Mouse (Mus musculus) layer of hippocampus, adult 9-10 months (tissue): ENCODE results near the gene Tbl1x.

Experiments
- DNase-seq: peaks from one replicate; pipeline ENCODE4 v3.0.0; 2022; ENCODE audit warnings: low spot score

The Tbl1x gene

GRCm38 (mm10) chrX:77544550-77544949 lies 33.7 kb downstream of the Tbl1x start:
- no peak for DNase-seq

- no peak for DNase-seq
These were observed 34.7 kb downstream of the Tbl1x start for GRCm38 (mm10) chrX:77545362-77546078.

- no peak for DNase-seq
These were observed 35.6 kb downstream of the Tbl1x start for GRCm38 (mm10) chrX:77546448-77546847.

GRCm38 (mm10) chrX:77548951-77549350 lies 38.1 kb downstream of the Tbl1x start:
- no peak for DNase-seq

GRCm38 (mm10) chrX:77550388-77550787 lies 39.6 kb downstream of the Tbl1x start:
- DNase-seq: no peak

GRCm38 (mm10) chrX:77551306-77551705 lies 40.5 kb downstream of the Tbl1x start:
- DNase-seq: no peak

GRCm38 (mm10) chrX:77552088-77552487 lies 41.3 kb downstream of the Tbl1x start:
- DNase-seq: no peak

GRCm38 (mm10) chrX:77555985-77556384 lies 45.2 kb downstream of the Tbl1x start:
- no peak for DNase-seq

- no peak for DNase-seq
These were observed 48.5 kb downstream of the Tbl1x start for GRCm38 (mm10) chrX:77559199-77559881.

GRCm38 (mm10) chrX:77563616-77564015 lies 52.8 kb downstream of the Tbl1x start:
- DNase-seq: no peak

- no peak for DNase-seq
These were observed 55.9 kb downstream of the Tbl1x start for GRCm38 (mm10) chrX:77566739-77567138.

- no peak for DNase-seq
These were observed 57.2 kb downstream of the Tbl1x start for GRCm38 (mm10) chrX:77568013-77568412.

- DNase-seq: no peak
These were observed 62.9 kb downstream of the Tbl1x start for GRCm38 (mm10) chrX:77573743-77574142.

- DNase-seq: no peak
These were observed 66.3 kb downstream of the Tbl1x start for GRCm38 (mm10) chrX:77577108-77577507.

- no peak for DNase-seq
These were observed 67.4 kb downstream of the Tbl1x start for GRCm38 (mm10) chrX:77578172-77578571.

- DNase-seq: no peak
These were observed 69.2 kb downstream of the Tbl1x start for GRCm38 (mm10) chrX:77579964-77580363.

- DNase-seq: no peak
These were observed 75.2 kb downstream of the Tbl1x start for GRCm38 (mm10) chrX:77585974-77586373.

GRCm38 (mm10) chrX:77594670-77595224 lies 83.9 kb downstream of the Tbl1x start:
- DNase-seq: no peak

- no peak for DNase-seq
These were observed 86.9 kb downstream of the Tbl1x start for GRCm38 (mm10) chrX:77597674-77598073.

GRCm38 (mm10) chrX:77598736-77599135 lies 87.9 kb downstream of the Tbl1x start:
- no peak for DNase-seq

GRCm38 (mm10) chrX:77603496-77604258 lies 92.9 kb downstream of the Tbl1x start:
- no peak for DNase-seq

- no peak for DNase-seq
These were observed 96.7 kb downstream of the Tbl1x start for GRCm38 (mm10) chrX:77607488-77607887.
